Mouse (Mus musculus) ES-Bruce4 (cell line): ENCODE data around the gene Srgap1.

Experiments
- CTCF ChIP-seq: IDR thresholded peaks from one replicate; pipeline ENCODE4 v1.8.1; 2011; ENCODE audit warnings: low read depth, low read length
- EP300 ChIP-seq: IDR thresholded peaks from 2 replicates; pipeline ENCODE4 v1.6.1; 2011; ENCODE audit warnings: low read depth, low read length; ENCODE audit not compliant: insufficient read depth
- POLR2A ChIP-seq: IDR thresholded peaks from one replicate; pipeline ENCODE4 v1.8.1; 2011; ENCODE audit warnings: low read length; ENCODE audit not compliant: insufficient read depth

DNA sequence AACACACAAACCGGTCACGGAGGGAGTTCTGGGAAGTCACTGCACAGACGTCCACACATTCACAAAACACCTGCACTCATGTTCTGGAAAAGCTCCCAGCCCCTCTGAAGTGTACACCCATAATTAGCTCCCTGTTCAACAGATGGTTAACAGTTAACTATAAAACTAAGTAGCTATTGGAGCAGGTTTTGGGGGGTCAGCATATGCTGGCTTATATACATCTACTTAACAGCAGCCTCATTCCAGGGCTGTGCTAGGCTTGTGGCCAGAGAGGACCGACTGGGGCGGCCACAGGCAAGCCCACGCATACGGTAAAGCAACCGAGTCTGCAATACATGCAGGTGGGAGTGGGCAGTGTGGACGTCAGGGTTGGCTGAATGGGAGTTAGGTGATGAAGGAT, 169.2 kb downstream of the Srgap1 start:
- TF ChIP-seq POLR2A (no peak), CTCF (no peak), EP300 (no peak)
